Mouse (Mus musculus): ENCODE results near the gene Mpz. TPM values are rescaled to one million over a fixed set of nuclear protein-coding genes. Genes with fewer than 3 reads are reported as not detected.
A peak's percentile ranks its signal among the peaks of the same experiment; 100 is the strongest.

Gene Mpz
- polyA plus RNA-seq, 2 experiments: 0.14 to 0.25 TPM

DNA sequence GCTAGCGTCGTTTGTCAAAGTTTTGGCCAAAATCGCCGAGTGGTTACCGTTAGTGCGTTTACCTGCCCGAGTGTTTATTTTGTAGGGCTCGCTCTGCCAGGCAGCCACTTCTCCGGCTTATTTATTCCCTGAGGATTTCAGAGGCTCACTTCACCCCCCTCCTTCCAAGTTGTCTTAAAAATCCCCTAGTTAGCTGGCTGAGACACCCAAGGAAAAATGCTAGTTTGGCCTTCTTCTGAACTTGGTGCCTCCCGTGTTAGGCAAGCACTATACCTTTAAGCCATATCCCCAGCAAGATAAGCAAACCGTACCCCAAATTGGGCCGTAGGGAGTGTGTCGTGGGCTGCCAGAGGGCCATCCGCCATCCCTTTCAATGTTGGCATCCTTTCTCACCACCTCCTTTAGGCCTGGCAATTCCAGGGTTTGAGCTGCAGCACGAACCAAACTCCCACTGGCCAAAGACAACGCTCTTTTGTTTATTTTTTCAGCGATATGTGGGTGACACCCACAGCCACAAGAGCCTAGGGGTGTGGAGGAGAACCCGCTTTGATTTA, 404 bp downstream of the Mpz start:
- TF ChIP-seq CTCF (IDR thresholded peaks at IDR 0.05; ENCODE audit: low read depth): no peak
- TF ChIP-seq EP300 (IDR thresholded peaks at IDR 0.05; ENCODE audit: low read depth): no peak
- Histone ChIP-seq H3K4me3 (ENCODE audit: insufficient read depth in 1 of 2, low read depth in 2 of 2, low read length in 2 of 2) (peak overlapping the region; percentile 74 to 91), H3K9ac (replicated peaks) (peak overlapping the region; percentile 86), H3K27me3 (ENCODE audit: control insufficient read depth, insufficient read depth, low read length) (no peaks in the 10 kb centered on the region), H3K27ac (peak overlapping the region; percentile 59), H3K4me1 (replicated peaks; ENCODE audit: control insufficient read depth in 2 of 2, insufficient read depth in 2 of 2, low read length in 1 of 2) (peaks cover 6 to 15% of the 10 kb centered on the region in 2 experiments), H3K36me3 (replicated peaks; ENCODE audit: control insufficient read depth, insufficient read depth, low read depth) (no peaks in the 10 kb centered on the region; the same call in 1 of the 2 replicates), H3K4me2 (ENCODE audit: low read depth) (peak overlapping the region; percentile 87), H3K9me3 (ENCODE audit: control insufficient read depth, low read length) (no peaks in the 10 kb centered on the region)
- ATAC-seq (ENCODE audit: insufficient read depth) (peak; percentile 46; the same call in 1 of the 2 replicates), DNase-seq (ENCODE audit: low read depth in 3 of 3, low spot score in 3 of 3) (peak in 2 of 3 experiments; percentile 10 to 28)
- 9% methylated on average over 18 of the region's 18 CpGs for WGBS (ENCODE audit: insufficient replicate concordance)

DNA sequence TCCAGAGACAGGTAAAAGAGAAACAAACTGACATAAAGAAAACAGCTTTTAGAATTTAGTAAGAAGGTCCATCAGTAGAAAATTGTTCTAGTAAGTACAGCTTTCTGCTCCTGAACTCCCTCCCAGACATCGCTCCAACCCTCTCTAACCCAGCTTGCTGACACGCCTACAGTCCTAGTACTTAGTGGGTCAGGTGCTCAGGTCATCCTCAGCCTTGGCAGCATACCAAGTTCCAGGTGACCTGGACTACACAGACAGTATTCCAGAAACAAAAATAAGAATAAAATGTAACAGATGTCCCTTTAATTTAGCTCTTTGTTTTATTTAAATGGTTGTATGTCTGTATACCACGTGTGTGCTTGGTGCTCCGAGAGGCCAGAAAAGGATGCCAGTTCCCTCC, 1.5 kb downstream of the Mpz start:
- no peak for DNase-seq (ENCODE audit: low read depth in 3 of 3, low spot score in 3 of 3)

GRCm38 (mm10) chr1:171156644-171157043, 6.1 kb downstream of the Mpz start:
- DNase-seq (ENCODE audit: low read depth in 3 of 3, low spot score in 3 of 3) (no peak), ATAC-seq (ENCODE audit: insufficient read depth) (no peak)
- Histone ChIP-seq H3K36me3 (replicated peaks; ENCODE audit: control insufficient read depth, insufficient read depth, low read depth) (no peaks in the 10 kb centered on the region), H3K4me1 (replicated peaks; ENCODE audit: control insufficient read depth in 2 of 2, insufficient read depth in 2 of 2, low read length in 1 of 2) (no peaks in the 10 kb centered on the region), H3K27me3 (ENCODE audit: control insufficient read depth, insufficient read depth, low read length) (peaks cover 18% of the 10 kb centered on the region), H3K4me3 (ENCODE audit: insufficient read depth in 1 of 2, low read depth in 2 of 2, low read length in 2 of 2) (no peak overlapping the region), H3K9me3 (ENCODE audit: control insufficient read depth, low read length) (no peaks in the 10 kb centered on the region), H3K27ac (no peak overlapping the region), H3K4me2 (ENCODE audit: low read depth) (no peak overlapping the region), H3K9ac (replicated peaks) (no peak overlapping the region)
- TF ChIP-seq EP300 (IDR thresholded peaks at IDR 0.05; ENCODE audit: low read depth) (no peak), CTCF (IDR thresholded peaks at IDR 0.05; ENCODE audit: low read depth) (no peak)
- WGBS (ENCODE audit: insufficient replicate concordance): 40% methylated on average over 3 of the region's 3 CpGs

More for the DNA sequence above, 1.5 kb downstream of the Mpz start:
- Histone ChIP-seq H3K4me2 (ENCODE audit: low read depth) (no peak overlapping the region), H3K4me3 (ENCODE audit: insufficient read depth in 1 of 2, low read depth in 2 of 2, low read length in 2 of 2) (no peak overlapping the region), H3K27me3 (ENCODE audit: control insufficient read depth, insufficient read depth, low read length) (no peaks in the 10 kb centered on the region), H3K4me1 (replicated peaks; ENCODE audit: control insufficient read depth in 2 of 2, insufficient read depth in 2 of 2, low read length in 1 of 2) (peaks cover 6 to 15% of the 10 kb centered on the region in 2 experiments), H3K36me3 (replicated peaks; ENCODE audit: control insufficient read depth, insufficient read depth, low read depth) (no peaks in the 10 kb centered on the region), H3K27ac (no peak overlapping the region), H3K9me3 (ENCODE audit: control insufficient read depth, low read length) (no peaks in the 10 kb centered on the region), H3K9ac (replicated peaks) (no peak overlapping the region)
- ATAC-seq (ENCODE audit: insufficient read depth): no peak
- TF ChIP-seq CTCF (IDR thresholded peaks at IDR 0.05; ENCODE audit: low read depth) (no peak), EP300 (IDR thresholded peaks at IDR 0.05; ENCODE audit: low read depth) (no peak)
- 78% methylated on average over 4 of the region's 4 CpGs for WGBS (ENCODE audit: insufficient replicate concordance)

- H3K27ac ChIP-seq: no peak overlapping the region
- H3K4me2 ChIP-seq (ENCODE audit: low read depth): no peak overlapping the region
- H3K9me3 ChIP-seq (ENCODE audit: control insufficient read depth, low read length): no peaks in the 10 kb centered on the region
- TF ChIP-seq CTCF (IDR thresholded peaks at IDR 0.05; ENCODE audit: low read depth): no peak
- no peak for TF ChIP-seq EP300 (IDR thresholded peaks at IDR 0.05; ENCODE audit: low read depth)
- no peak overlapping the region for H3K9ac ChIP-seq (replicated peaks)
- no peak for DNase-seq (ENCODE audit: low read depth in 3 of 3, low spot score in 3 of 3)
- H3K4me3 ChIP-seq (ENCODE audit: insufficient read depth in 1 of 2, low read depth in 2 of 2, low read length in 2 of 2): no peak overlapping the region
- H3K4me1 ChIP-seq (replicated peaks; ENCODE audit: control insufficient read depth in 2 of 2, insufficient read depth in 2 of 2, low read length in 1 of 2): no peaks in the 10 kb centered on the region
- H3K36me3 ChIP-seq (replicated peaks; ENCODE audit: control insufficient read depth, insufficient read depth, low read depth): no peaks in the 10 kb centered on the region
- H3K27me3 ChIP-seq (ENCODE audit: control insufficient read depth, insufficient read depth, low read length): peaks cover 18% of the 10 kb centered on the region
- ATAC-seq (ENCODE audit: insufficient read depth): no peak
Observed at GRCm38 (mm10) chr1:171157965-171158364, 7.5 kb downstream of the Mpz start.

DNA sequence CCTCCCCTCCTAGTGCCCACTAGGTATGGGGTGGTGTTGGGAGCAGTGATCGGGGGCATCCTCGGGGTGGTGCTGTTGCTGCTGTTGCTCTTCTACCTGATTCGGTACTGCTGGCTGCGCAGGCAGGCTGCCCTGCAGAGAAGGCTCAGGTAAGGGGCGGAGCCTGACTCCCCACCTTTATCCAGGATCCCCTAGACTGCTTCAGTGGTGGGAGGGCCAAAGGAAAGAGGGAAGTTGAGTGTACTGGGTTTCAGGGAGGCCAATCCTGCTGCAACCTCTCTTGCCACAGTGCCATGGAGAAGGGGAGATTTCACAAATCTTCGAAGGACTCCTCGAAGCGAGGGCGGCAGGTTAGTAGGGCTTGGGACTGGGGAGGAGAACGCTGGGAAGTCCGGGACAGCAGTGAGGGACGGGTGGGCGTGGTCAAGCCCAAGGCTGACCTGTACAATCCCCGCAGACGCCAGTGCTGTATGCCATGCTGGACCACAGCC, 9.0 kb downstream of the Mpz start:
- Histone ChIP-seq H3K4me2 (ENCODE audit: low read depth) (peak overlapping the region; percentile 46), H3K9ac (replicated peaks) (no peak overlapping the region), H3K9me3 (ENCODE audit: control insufficient read depth, low read length) (no peaks in the 10 kb centered on the region), H3K4me3 (ENCODE audit: insufficient read depth in 1 of 2, low read depth in 2 of 2, low read length in 2 of 2) (no peak overlapping the region; a peak in 1 of 4 replicates), H3K36me3 (replicated peaks; ENCODE audit: control insufficient read depth, insufficient read depth, low read depth) (no peaks in the 10 kb centered on the region), H3K27ac (no peak overlapping the region), H3K27me3 (ENCODE audit: control insufficient read depth, insufficient read depth, low read length) (peaks cover 18% of the 10 kb centered on the region), H3K4me1 (replicated peaks; ENCODE audit: control insufficient read depth in 2 of 2, insufficient read depth in 2 of 2, low read length in 1 of 2) (no peaks in the 10 kb centered on the region)
- no peak for TF ChIP-seq EP300 (IDR thresholded peaks at IDR 0.05; ENCODE audit: low read depth)
- TF ChIP-seq CTCF (IDR thresholded peaks at IDR 0.05; ENCODE audit: low read depth): peak; percentile 44
- WGBS (ENCODE audit: insufficient replicate concordance): 5% methylated on average over 15 of the region's 15 CpGs
- ATAC-seq (ENCODE audit: insufficient read depth): no peak
- no peak for DNase-seq (ENCODE audit: low read depth in 3 of 3, low spot score in 3 of 3)
